Mouse (Mus musculus) lung, adult 2 months (tissue): ENCODE measurements around the gene Peak1.

Source experiments
- CTCF ChIP-seq: fragments of 200-500 bp; IDR thresholded peaks from 2 replicates; pipeline ENCODE4 v1.5.1; 2011; ENCODE audit warnings: mild to moderate bottlenecking, low read length, control low read depth; ENCODE audit not compliant: insufficient read depth
- POLR2A ChIP-seq: fragments of 200-500 bp; IDR thresholded peaks from 2 replicates; pipeline ENCODE4 v1.6.1; 2011; ENCODE audit warnings: low read depth, mild to moderate bottlenecking, control low read depth, low read length, borderline replicate concordance; ENCODE audit errors: extremely low read depth

DNA sequence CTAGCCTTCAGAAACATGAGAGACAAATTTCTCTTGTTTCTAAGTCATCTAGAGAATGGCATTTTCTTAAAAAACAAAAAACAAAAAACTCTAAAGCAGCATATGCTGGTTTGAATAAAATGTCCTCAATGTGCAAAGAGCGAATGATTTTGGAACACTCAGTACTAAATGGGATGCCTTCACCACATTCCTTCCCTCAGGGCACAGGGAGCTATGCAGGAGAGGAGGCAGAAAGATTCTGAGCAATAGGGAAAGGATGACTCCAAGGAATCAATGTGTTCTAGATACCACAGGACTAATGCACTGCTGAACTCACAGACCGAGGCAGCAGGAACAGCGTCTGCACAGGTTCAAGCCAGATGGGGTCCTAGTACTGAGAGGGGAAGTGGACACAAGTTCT lies 103.5 kb downstream of the Peak1 start:
- no peak for TF ChIP-seq CTCF
- TF ChIP-seq POLR2A = no peak
